Mouse (Mus musculus): ENCODE measurements around the gene Pik3r6. TPM values are rescaled to one million over a fixed set of nuclear protein-coding genes. Genes with fewer than 3 reads are reported as not detected.

Pik3r6 gene
- 1.8 and 2.2 TPM in 2 replicates for total RNA-seq (2014; rRNA removed)
- 1.2 and 1.5 TPM in 2 replicates for polyA plus RNA-seq (2015; fragmentation: Nextera tagmentation; extraction: Ambion mirVana)

GRCm38 (mm10) chr11:68502902-68503629 lies at the start of gene Pik3r6:
TSS of gene Pik3r6 (plus strand) at chr11:68503019.
- no peak within 1 kb of the TSS for H3K9ac ChIP-seq (replicated peaks; ENCODE audit: low read length, poor library complexity, severe bottlenecking)
- no peaks in the 10 kb centered on the region for H3K36me3 ChIP-seq (ENCODE audit: insufficient read depth, low read length)
- H3K27me3 ChIP-seq (ENCODE audit: insufficient read depth, low read length) = no peaks in the 10 kb centered on the region
- H3K4me3 ChIP-seq (ENCODE audit: low read depth, low read length) = no peak within 1 kb of the TSS
- H3K4me1 ChIP-seq (ENCODE audit: insufficient read depth, low read length) = no peaks in the 10 kb centered on the region
- WGBS = 86% methylated on average over 8 of the region's 8 CpGs
- ATAC-seq (ENCODE audit: low FRiP score) (no peak), DNase-seq (ENCODE audit: low spot score) (no peak)
- 0 out of 2 replicates have a peak within 1 kb of the TSS, but pooled peaks have one; percentile 4 for H3K4me2 ChIP-seq (ENCODE audit: low read depth, low read length, poor library complexity, severe bottlenecking)
- TF ChIP-seq CTCF (IDR thresholded peaks at IDR 0.05) = no peak
- H3K9me3 ChIP-seq (ENCODE audit: low read length) = no peaks in the 10 kb centered on the region
- H3K27ac ChIP-seq (ENCODE audit: low read depth, low read length) = no peak within 1 kb of the TSS

DNA sequence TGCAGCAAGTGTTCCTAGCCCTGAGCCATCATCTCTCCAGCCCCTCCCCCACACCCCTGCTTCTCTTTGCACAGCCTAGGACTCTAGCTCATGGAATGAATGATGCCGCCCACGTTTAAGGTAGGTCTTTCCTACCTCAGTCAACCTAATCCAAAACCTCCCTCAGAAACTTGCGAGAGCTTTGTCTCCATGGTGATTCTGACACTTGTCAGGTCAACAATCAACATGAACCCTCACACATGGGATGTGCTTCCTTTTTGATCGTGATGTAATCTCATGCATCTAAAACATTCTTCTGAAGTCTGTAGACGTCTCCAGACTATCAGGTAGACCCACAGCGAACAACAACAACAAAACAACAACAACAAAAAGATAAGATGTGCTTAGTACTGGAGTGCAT lies 49.5 kb upstream of the Pik3r6 start:
- H3K4me3 ChIP-seq (ENCODE audit: low read depth, low read length) = no peak overlapping the region
- no peak overlapping the region for H3K27ac ChIP-seq (ENCODE audit: low read depth, low read length)
- no peak for TF ChIP-seq CTCF (IDR thresholded peaks at IDR 0.05)
- no peaks in the 10 kb centered on the region for H3K36me3 ChIP-seq (ENCODE audit: insufficient read depth, low read length)
- DNase-seq (ENCODE audit: low spot score) = no peak
- H3K9ac ChIP-seq (replicated peaks; ENCODE audit: low read length, poor library complexity, severe bottlenecking) = no peak overlapping the region
- H3K4me2 ChIP-seq (ENCODE audit: low read depth, low read length, poor library complexity, severe bottlenecking) = no peak overlapping the region
- no peaks in the 10 kb centered on the region for H3K27me3 ChIP-seq (ENCODE audit: insufficient read depth, low read length)
- ATAC-seq (ENCODE audit: low FRiP score) = no peak
- WGBS = 63% methylated on average over 6 of the region's 6 CpGs
- no peaks in the 10 kb centered on the region for H3K9me3 ChIP-seq (ENCODE audit: low read length)
- peaks cover 7% of the 10 kb centered on the region for H3K4me1 ChIP-seq (ENCODE audit: insufficient read depth, low read length)

DNA sequence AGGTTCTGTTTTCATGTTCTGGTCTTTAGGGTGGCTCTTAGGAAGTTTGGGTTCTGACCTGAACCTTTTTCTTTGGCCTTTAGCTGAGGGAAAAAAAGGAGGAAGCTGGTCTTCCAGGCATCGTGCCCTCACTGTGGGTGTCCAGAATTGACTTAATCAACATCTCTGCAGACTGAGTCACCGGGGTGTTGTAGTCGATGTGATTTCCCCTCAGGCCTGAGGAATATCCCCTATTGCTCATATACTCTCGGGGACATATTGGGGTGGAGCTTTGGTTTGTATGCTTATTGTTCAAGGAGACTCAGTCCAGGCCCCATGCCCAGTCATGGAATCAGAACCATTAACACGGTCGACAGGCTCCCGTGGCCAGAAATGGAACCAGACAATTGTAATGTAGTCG lies 44.7 kb upstream of the Pik3r6 start:
- Histone ChIP-seq H3K27me3 (ENCODE audit: insufficient read depth, low read length) (no peaks in the 10 kb centered on the region), H3K4me3 (ENCODE audit: low read depth, low read length) (no peak overlapping the region), H3K36me3 (ENCODE audit: insufficient read depth, low read length) (no peaks in the 10 kb centered on the region), H3K27ac (ENCODE audit: low read depth, low read length) (no peak overlapping the region), H3K4me1 (ENCODE audit: insufficient read depth, low read length) (no peaks in the 10 kb centered on the region), H3K9me3 (ENCODE audit: low read length) (no peaks in the 10 kb centered on the region), H3K9ac (replicated peaks; ENCODE audit: low read length, poor library complexity, severe bottlenecking) (no peak overlapping the region), H3K4me2 (ENCODE audit: low read depth, low read length, poor library complexity, severe bottlenecking) (no peak overlapping the region)
- WGBS = 73% methylated on average over 8 of the region's 8 CpGs
- DNase-seq (ENCODE audit: low spot score) (no peak), ATAC-seq (ENCODE audit: low FRiP score) (no peak)
- TF ChIP-seq CTCF (IDR thresholded peaks at IDR 0.05) = no peak

DNA sequence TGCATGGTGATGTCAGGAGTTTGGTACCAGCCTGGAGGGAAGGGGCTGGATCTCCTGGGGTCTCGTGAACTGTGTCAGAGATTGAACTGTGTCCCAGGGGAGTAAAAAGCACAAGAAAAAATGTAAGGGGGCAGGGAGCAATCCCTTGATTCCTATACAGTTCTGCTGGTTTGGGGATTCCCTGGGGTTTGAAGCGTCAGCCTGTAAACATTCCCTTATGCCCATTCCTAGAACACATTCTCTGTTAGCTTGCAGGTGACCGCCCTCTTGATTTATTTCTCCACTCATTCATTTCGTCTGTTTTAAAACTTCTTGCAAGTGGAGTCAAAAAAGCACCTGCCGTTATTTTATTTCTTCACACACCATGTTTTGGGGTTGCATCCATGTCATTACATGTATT lies 43.8 kb upstream of the Pik3r6 start:
- no peaks in the 10 kb centered on the region for H3K9me3 ChIP-seq (ENCODE audit: low read length)
- H3K4me1 ChIP-seq (ENCODE audit: insufficient read depth, low read length) = no peaks in the 10 kb centered on the region
- H3K9ac ChIP-seq (replicated peaks; ENCODE audit: low read length, poor library complexity, severe bottlenecking) = no peak overlapping the region
- no peak overlapping the region for H3K4me3 ChIP-seq (ENCODE audit: low read depth, low read length)
- 84% methylated on average over 5 of the region's 5 CpGs for WGBS
- H3K27me3 ChIP-seq (ENCODE audit: insufficient read depth, low read length) = no peaks in the 10 kb centered on the region
- no peak for TF ChIP-seq CTCF (IDR thresholded peaks at IDR 0.05)
- ATAC-seq (ENCODE audit: low FRiP score) = no peak
- H3K36me3 ChIP-seq (ENCODE audit: insufficient read depth, low read length) = no peaks in the 10 kb centered on the region
- H3K4me2 ChIP-seq (ENCODE audit: low read depth, low read length, poor library complexity, severe bottlenecking) = no peak overlapping the region
- no peak for DNase-seq (ENCODE audit: low spot score)
- H3K27ac ChIP-seq (ENCODE audit: low read depth, low read length) = no peak overlapping the region

DNA sequence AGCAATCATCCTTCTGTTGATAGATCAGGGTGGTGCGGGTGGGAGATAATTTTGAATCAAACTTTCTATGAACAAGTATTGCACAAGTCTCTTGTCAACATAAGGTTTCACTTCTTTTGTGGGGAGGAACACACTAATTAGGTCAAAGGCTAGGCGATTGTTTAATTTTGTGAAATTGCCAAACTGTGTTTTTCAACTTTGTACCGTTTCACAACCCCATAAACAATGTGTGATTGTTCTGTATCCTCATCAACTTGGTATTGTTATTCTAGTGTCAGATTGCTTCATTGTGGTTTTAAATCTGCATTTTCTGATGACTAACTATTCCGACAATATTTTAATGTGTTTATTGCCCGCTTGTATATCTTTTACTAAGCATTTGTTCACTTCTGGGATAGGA lies 43.3 kb upstream of the Pik3r6 start:
- WGBS = 90% methylated on average over 5 of the region's 5 CpGs

GRCm38 (mm10) chr11:68462716-68463115 lies 40.1 kb upstream of the Pik3r6 start:
- Histone ChIP-seq H3K36me3 (ENCODE audit: insufficient read depth, low read length) (no peaks in the 10 kb centered on the region), H3K27ac (ENCODE audit: low read depth, low read length) (no peak overlapping the region), H3K4me3 (ENCODE audit: low read depth, low read length) (no peak overlapping the region), H3K4me2 (ENCODE audit: low read depth, low read length, poor library complexity, severe bottlenecking) (no peak overlapping the region), H3K9me3 (ENCODE audit: low read length) (no peaks in the 10 kb centered on the region), H3K4me1 (ENCODE audit: insufficient read depth, low read length) (no peaks in the 10 kb centered on the region), H3K9ac (replicated peaks; ENCODE audit: low read length, poor library complexity, severe bottlenecking) (no peak overlapping the region), H3K27me3 (ENCODE audit: insufficient read depth, low read length) (no peaks in the 10 kb centered on the region)
- ATAC-seq (ENCODE audit: low FRiP score) = no peak
- DNase-seq (ENCODE audit: low spot score) = no peak
- WGBS = 87% methylated on average over 3 of the region's 3 CpGs
- no peak for TF ChIP-seq CTCF (IDR thresholded peaks at IDR 0.05)

More for the DNA sequence above, 43.3 kb upstream of the Pik3r6 start:
- Histone ChIP-seq H3K4me3 (ENCODE audit: low read depth, low read length) (no peak overlapping the region), H3K36me3 (ENCODE audit: insufficient read depth, low read length) (no peaks in the 10 kb centered on the region), H3K4me1 (ENCODE audit: insufficient read depth, low read length) (no peaks in the 10 kb centered on the region), H3K9me3 (ENCODE audit: low read length) (no peaks in the 10 kb centered on the region), H3K27me3 (ENCODE audit: insufficient read depth, low read length) (no peaks in the 10 kb centered on the region), H3K9ac (replicated peaks; ENCODE audit: low read length, poor library complexity, severe bottlenecking) (no peak overlapping the region), H3K27ac (ENCODE audit: low read depth, low read length) (no peak overlapping the region), H3K4me2 (ENCODE audit: low read depth, low read length, poor library complexity, severe bottlenecking) (no peak overlapping the region)
- no peak for TF ChIP-seq CTCF (IDR thresholded peaks at IDR 0.05)
- no peak for ATAC-seq (ENCODE audit: low FRiP score)
- no peak for DNase-seq (ENCODE audit: low spot score)

Measured in midbrain, postnatal 0 days (tissue).